Mouse (Mus musculus): ENCODE results near the gene Psmb5. TPM values are rescaled to one million over a fixed set of nuclear protein-coding genes. Genes with fewer than 3 reads are reported as not detected.

The Psmb5 gene
- polyA plus RNA-seq, 2 experiments: 111 to 205 TPM

DNA sequence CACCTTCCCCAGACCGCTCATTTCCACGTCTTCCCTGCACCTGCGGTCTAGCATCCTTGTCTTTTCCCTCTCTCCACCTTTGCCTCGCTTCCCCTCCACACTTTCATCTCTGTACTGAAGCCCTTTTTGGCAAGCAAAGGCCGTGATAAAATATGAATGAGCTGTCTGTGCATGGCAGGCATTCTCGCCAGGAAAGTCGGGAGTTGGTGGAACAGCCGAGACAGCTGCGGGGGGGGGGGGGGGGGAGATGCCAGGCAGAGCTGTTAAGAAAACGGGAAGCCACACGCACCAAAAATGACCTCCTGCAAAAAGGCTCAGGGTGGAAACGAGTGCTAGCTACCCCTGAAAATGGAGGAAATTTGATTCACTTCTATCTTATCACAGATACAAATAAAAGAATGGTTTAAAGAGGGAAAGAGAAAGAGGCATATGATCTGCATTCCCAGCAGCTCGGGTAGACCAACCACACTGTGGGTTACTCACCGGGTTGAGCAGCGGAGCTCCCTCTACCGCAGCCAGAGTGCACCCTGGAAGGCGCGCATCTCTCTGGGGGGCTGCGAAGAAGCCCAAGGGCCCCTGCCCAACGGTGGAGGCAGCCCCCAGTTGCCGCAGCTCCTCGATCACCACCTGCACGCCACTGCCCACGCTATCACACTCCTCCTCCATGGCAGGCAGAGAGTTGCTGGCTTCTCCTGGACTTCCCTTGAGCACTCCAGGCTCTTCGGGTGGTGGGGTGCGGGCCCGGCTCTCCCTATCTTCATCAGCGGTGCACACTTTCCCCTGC is 23.0 kb downstream of the Psmb5 start:
- ATAC-seq (ENCODE audit: insufficient read depth) (no peak), DNase-seq (ENCODE audit: low read depth in 3 of 3, low spot score in 3 of 3) (no peak)
- H3K9me3 ChIP-seq (ENCODE audit: control insufficient read depth, low read length): no peaks in the 10 kb centered on the region
- H3K4me2 ChIP-seq (ENCODE audit: low read depth): no peak overlapping the region
- TF ChIP-seq CTCF (IDR thresholded peaks at IDR 0.05; ENCODE audit: low read depth) (no peak), EP300 (IDR thresholded peaks at IDR 0.05; ENCODE audit: low read depth) (no peak)
- 72% methylated on average over 28 of the region's 28 CpGs for WGBS (ENCODE audit: insufficient replicate concordance)
- H3K4me1 ChIP-seq (replicated peaks; ENCODE audit: control insufficient read depth in 2 of 2, insufficient read depth in 2 of 2, low read length in 1 of 2): no peaks in the 10 kb centered on the region
- H3K27ac ChIP-seq: no peak overlapping the region
- no peak overlapping the region for H3K9ac ChIP-seq (replicated peaks)
- no peak overlapping the region for H3K4me3 ChIP-seq (ENCODE audit: insufficient read depth in 1 of 2, low read depth in 2 of 2, low read length in 2 of 2)
- no peaks in the 10 kb centered on the region for H3K27me3 ChIP-seq (ENCODE audit: control insufficient read depth, insufficient read depth, low read length)
- no peaks in the 10 kb centered on the region for H3K36me3 ChIP-seq (replicated peaks; ENCODE audit: control insufficient read depth, insufficient read depth, low read depth)

GRCm38 (mm10) chr14:54594055-54594454 is 23.8 kb downstream of the Psmb5 start:
- WGBS (ENCODE audit: insufficient replicate concordance): 80% methylated on average over 3 of the region's 3 CpGs
- H3K4me3 ChIP-seq (ENCODE audit: insufficient read depth in 1 of 2, low read depth in 2 of 2, low read length in 2 of 2): no peak overlapping the region
- TF ChIP-seq EP300 (IDR thresholded peaks at IDR 0.05; ENCODE audit: low read depth) (no peak), CTCF (IDR thresholded peaks at IDR 0.05; ENCODE audit: low read depth) (peak; percentile 63)
- H3K36me3 ChIP-seq (replicated peaks; ENCODE audit: control insufficient read depth, insufficient read depth, low read depth): no peaks in the 10 kb centered on the region
- DNase-seq (ENCODE audit: low read depth in 3 of 3, low spot score in 3 of 3) (no peak), ATAC-seq (ENCODE audit: insufficient read depth) (no peak)
- no peak overlapping the region for H3K27ac ChIP-seq
- H3K9me3 ChIP-seq (ENCODE audit: control insufficient read depth, low read length): no peaks in the 10 kb centered on the region
- no peaks in the 10 kb centered on the region for H3K27me3 ChIP-seq (ENCODE audit: control insufficient read depth, insufficient read depth, low read length)
- no peak overlapping the region for H3K4me2 ChIP-seq (ENCODE audit: low read depth)
- no peak overlapping the region for H3K9ac ChIP-seq (replicated peaks)
- H3K4me1 ChIP-seq (replicated peaks; ENCODE audit: control insufficient read depth in 2 of 2, insufficient read depth in 2 of 2, low read length in 1 of 2): no peaks in the 10 kb centered on the region; a peak in 1 of 4 replicates

DNA sequence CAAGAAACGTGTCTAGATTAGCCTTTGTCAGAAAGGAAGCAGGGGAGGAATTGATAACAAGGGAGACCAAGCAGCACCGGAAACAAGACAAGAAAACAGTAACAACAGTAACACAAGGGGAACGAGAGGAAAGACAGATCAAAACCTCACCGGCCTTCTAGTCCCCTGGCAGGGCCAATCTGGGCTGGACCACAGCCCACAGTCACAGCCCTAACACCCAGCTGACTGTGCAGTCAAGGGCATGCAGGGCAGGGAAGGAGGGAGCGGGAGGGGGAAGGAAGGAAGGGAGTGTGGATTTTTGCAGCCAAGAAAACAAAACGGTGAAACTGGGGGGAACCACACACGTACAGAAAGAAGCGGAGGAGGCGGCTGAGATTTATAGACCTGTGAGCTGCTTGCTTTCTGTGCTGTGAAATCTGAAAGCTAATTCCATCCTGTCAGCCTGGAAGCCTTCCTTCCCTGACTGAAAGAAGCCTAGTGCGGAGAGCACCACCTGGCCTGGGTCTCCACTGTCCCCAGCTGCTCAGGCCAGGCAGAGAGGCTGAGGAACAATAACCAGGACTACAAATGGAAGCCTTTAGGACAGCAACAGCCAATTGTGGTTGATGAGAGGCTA is 25.4 kb downstream of the Psmb5 start:
- DNase-seq (ENCODE audit: low read depth in 3 of 3, low spot score in 3 of 3): no peak
- WGBS (ENCODE audit: insufficient replicate concordance): 29% methylated on average over 10 of the region's 10 CpGs
- Histone ChIP-seq H3K4me3 (ENCODE audit: insufficient read depth in 1 of 2, low read depth in 2 of 2, low read length in 2 of 2) (no peak overlapping the region), H3K27ac (no peak overlapping the region), H3K4me1 (replicated peaks; ENCODE audit: control insufficient read depth in 2 of 2, insufficient read depth in 2 of 2, low read length in 1 of 2) (no peaks in the 10 kb centered on the region; a peak in 1 of 4 replicates), H3K9me3 (ENCODE audit: control insufficient read depth, low read length) (no peaks in the 10 kb centered on the region), H3K27me3 (ENCODE audit: control insufficient read depth, insufficient read depth, low read length) (no peaks in the 10 kb centered on the region), H3K36me3 (replicated peaks; ENCODE audit: control insufficient read depth, insufficient read depth, low read depth) (no peaks in the 10 kb centered on the region), H3K4me2 (ENCODE audit: low read depth) (no peak overlapping the region), H3K9ac (replicated peaks) (no peak overlapping the region)
- ATAC-seq (ENCODE audit: insufficient read depth): peak; percentile 28; the same call in 1 of the 2 replicates
- no peak for TF ChIP-seq CTCF (IDR thresholded peaks at IDR 0.05; ENCODE audit: low read depth)
- TF ChIP-seq EP300 (IDR thresholded peaks at IDR 0.05; ENCODE audit: low read depth): no peak

GRCm38 (mm10) chr14:54591056-54591455 is 26.8 kb downstream of the Psmb5 start:
- no peak overlapping the region for H3K4me3 ChIP-seq (ENCODE audit: insufficient read depth in 1 of 2, low read depth in 2 of 2, low read length in 2 of 2)
- no peak overlapping the region for H3K9ac ChIP-seq (replicated peaks)
- TF ChIP-seq CTCF (IDR thresholded peaks at IDR 0.05; ENCODE audit: low read depth): no peak
- no peak for TF ChIP-seq EP300 (IDR thresholded peaks at IDR 0.05; ENCODE audit: low read depth)
- H3K27ac ChIP-seq: no peak overlapping the region
- no peaks in the 10 kb centered on the region for H3K9me3 ChIP-seq (ENCODE audit: control insufficient read depth, low read length)
- ATAC-seq (ENCODE audit: insufficient read depth) (no peak), DNase-seq (ENCODE audit: low read depth in 3 of 3, low spot score in 3 of 3) (no peak)
- 86% methylated on average over 16 of the region's 16 CpGs for WGBS (ENCODE audit: insufficient replicate concordance)
- no peaks in the 10 kb centered on the region; a peak in 1 of 4 replicates for H3K4me1 ChIP-seq (replicated peaks; ENCODE audit: control insufficient read depth in 2 of 2, insufficient read depth in 2 of 2, low read length in 1 of 2)
- no peaks in the 10 kb centered on the region for H3K27me3 ChIP-seq (ENCODE audit: control insufficient read depth, insufficient read depth, low read length)
- H3K4me2 ChIP-seq (ENCODE audit: low read depth): no peak overlapping the region
- no peaks in the 10 kb centered on the region for H3K36me3 ChIP-seq (replicated peaks; ENCODE audit: control insufficient read depth, insufficient read depth, low read depth)

GRCm38 (mm10) chr14:54583681-54584338 is 34.0 kb downstream of the Psmb5 start:
- H3K4me1 ChIP-seq (replicated peaks; ENCODE audit: control insufficient read depth in 2 of 2, insufficient read depth in 2 of 2, low read length in 1 of 2): peaks cover 0 to 18% of the 10 kb centered on the region in 2 experiments; a peak in 1 of 4 replicates
- ATAC-seq (ENCODE audit: insufficient read depth) (no peak), DNase-seq (ENCODE audit: low read depth in 3 of 3, low spot score in 3 of 3) (peak in 2 of 3 experiments; percentile 53 to 56)
- H3K9ac ChIP-seq (replicated peaks): no peak overlapping the region
- H3K4me3 ChIP-seq (ENCODE audit: insufficient read depth in 1 of 2, low read depth in 2 of 2, low read length in 2 of 2): no peak overlapping the region
- 34% methylated on average over 7 of the region's 7 CpGs for WGBS (ENCODE audit: insufficient replicate concordance)
- TF ChIP-seq EP300 (IDR thresholded peaks at IDR 0.05; ENCODE audit: low read depth) (no peak), CTCF (IDR thresholded peaks at IDR 0.05; ENCODE audit: low read depth) (peak; percentile 89)
- H3K36me3 ChIP-seq (replicated peaks; ENCODE audit: control insufficient read depth, insufficient read depth, low read depth): no peaks in the 10 kb centered on the region
- no peak overlapping the region for H3K27ac ChIP-seq
- H3K9me3 ChIP-seq (ENCODE audit: control insufficient read depth, low read length): no peaks in the 10 kb centered on the region
- H3K4me2 ChIP-seq (ENCODE audit: low read depth): no peak overlapping the region
- no peaks in the 10 kb centered on the region for H3K27me3 ChIP-seq (ENCODE audit: control insufficient read depth, insufficient read depth, low read length)
